Mouse (Mus musculus) cerebral cortex, adult 2 months (tissue): ENCODE data around the gene Lmbrd2.

ENCODE experiments used
- WGBS: fragments of 180-500 bp; shearing (Covaris S2); methylation state at CpG from one replicate; pipeline ENCODE4 v1.1.7; 2018; 5-methylcytosine and 5-hydroxymethylcytosine counted together

Gene Lmbrd2

GRCm38 (mm10) chr15:9140252-9140680 is at the start of gene Lmbrd2:
Gene Lmbrd2 (plus strand): TSS chr15:9140550.
- WGBS = under 1% methylated on average over 34 of the region's 34 CpGs

DNA sequence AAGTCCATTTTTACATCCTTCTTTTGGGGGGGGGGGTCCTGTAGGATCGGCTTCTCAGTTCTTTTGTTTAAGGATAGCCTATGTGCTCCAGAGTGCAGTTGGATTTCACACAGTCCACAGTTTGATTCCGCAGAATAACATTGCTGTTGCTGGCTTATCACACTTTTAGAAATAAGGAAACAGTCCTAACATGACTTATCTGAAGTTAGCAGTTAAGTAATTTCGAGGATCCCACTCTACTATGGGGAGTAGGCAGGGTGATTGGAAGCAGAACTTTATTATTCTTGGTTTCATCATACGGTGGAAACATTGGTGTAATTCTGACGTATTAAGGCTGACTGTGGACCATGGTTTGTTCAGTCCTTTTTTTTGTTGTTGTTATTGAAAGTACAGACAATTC is 49.7 kb upstream of the Lmbrd2 start:
- 91% methylated on average over 5 of the region's 5 CpGs for WGBS

DNA sequence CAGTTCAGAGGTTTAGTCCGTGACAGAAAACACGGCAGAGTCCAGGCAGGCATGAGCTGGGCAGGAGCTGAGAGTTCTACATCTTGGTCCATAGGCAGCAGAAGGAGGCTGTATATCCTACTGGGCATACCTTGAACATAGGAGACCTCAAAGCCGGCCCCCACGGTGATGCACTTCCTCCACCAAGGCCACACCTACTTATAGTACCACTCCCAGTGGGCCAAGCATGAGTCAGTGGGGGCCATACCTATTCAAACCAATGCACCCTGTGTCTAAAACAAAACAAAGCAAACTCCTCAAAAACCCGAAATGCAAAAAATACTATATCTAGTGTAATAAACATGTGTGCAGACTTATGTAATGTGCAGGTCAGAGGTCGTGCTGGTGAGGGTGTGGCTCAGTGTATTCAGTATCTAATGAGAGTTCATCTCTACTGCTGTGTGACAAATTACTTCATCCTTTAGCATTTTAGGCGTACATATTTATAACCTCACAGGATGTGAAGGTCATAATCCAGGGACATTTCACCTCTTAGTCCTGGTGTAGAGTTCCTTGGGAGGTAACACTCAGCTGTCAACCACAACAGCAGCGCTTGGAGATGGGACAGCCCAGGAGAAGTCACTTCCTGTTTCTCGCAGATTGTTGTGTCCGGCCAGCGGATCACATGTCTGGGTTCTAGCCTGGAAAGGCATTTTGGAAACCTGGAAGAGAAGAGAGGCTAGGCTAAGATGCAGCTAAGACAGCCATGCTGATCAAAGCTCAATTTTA is 46.6 kb upstream of the Lmbrd2 start:
- 74% methylated on average over 11 of the region's 11 CpGs for WGBS

- WGBS = 20% methylated on average over 13 of the region's 13 CpGs
Measured at GRCm38 (mm10) chr15:9094366-9094750, 46.0 kb upstream of the Lmbrd2 start.

- WGBS = 97% methylated on average over 4 of the region's 4 CpGs
Measured at GRCm38 (mm10) chr15:9096865-9097264, 43.5 kb upstream of the Lmbrd2 start.

GRCm38 (mm10) chr15:9100446-9101077 is 39.8 kb upstream of the Lmbrd2 start:
- WGBS = 61% methylated on average over 10 of the region's 10 CpGs

GRCm38 (mm10) chr15:9106303-9107074 is 33.9 kb upstream of the Lmbrd2 start:
- 71% methylated on average over 13 of the region's 13 CpGs for WGBS

- 59% methylated on average over 6 of the region's 6 CpGs for WGBS
Measured at GRCm38 (mm10) chr15:9110526-9111347, 29.6 kb upstream of the Lmbrd2 start.

- whole genome bisulfite sequencing = 81% methylated on average over 3 of the region's 3 CpGs
Measured at GRCm38 (mm10) chr15:9111648-9112047, 28.7 kb upstream of the Lmbrd2 start.

DNA sequence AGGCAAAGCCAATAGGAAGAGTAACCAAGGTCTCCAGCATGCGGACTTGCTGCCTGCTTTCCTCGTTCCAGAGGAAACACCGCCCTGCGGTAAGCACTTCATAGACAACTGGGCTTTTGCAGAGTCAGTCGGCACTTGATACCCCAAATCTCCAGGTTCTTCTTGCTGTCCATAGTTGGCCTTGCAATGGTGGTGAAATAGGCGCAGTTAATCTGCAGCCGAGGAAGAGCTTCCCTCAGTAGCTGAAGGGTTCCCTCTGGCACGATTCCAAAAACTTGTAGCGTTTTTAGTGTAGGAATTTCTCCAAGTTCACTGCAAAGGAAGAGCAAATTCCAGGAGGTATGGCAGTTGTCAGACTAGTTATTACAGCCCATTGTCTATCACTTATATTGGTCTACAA is 26.8 kb upstream of the Lmbrd2 start:
- WGBS = 68% methylated on average over 9 of the region's 9 CpGs

DNA sequence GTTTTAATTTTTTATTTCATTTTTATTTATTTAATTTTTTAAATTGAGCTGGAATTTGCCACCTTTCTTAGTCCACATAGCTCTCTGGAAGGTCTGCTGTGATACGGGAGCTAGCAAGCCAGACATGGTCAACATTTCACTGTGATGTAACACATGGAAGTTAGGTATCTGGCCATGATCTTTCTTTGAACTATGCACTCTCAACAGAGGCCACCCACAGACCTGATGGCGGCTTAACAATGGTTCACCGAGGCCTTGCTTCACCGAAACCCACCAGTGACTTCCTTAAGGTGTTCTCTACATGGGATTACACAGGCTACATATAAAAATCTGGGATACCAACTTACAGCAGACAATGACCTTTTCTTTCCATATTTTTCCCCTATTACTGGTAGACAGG is 26.2 kb upstream of the Lmbrd2 start:
- WGBS = 86% methylated on average over 4 of the region's 4 CpGs

- WGBS = 78% methylated on average over 5 of the region's 5 CpGs
Measured at GRCm38 (mm10) chr15:9114599-9114998, 25.8 kb upstream of the Lmbrd2 start.

- 95% methylated on average over 4 of the region's 4 CpGs for WGBS
Measured at GRCm38 (mm10) chr15:9118852-9119251, 21.5 kb upstream of the Lmbrd2 start.

DNA sequence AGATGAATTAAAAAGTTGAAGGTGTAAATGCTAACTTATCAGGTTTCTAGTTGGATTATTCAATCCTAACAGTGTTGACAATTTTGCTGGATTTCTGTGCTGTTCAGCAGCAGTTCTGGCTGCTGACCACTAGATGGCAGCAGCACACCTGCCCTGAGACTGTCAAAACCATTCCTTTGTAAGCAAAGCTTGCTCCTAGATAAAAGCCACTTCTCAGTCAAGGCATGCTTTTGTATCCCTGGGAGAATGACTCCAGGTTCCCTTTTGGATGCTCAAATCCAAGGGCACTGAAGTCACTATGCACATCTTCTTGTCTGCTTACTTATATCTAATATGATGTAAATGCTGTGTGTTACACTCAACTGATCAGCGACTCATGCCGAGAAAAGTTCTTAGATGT is 20.3 kb upstream of the Lmbrd2 start:
- WGBS = 93% methylated on average over 2 of the region's 2 CpGs

- WGBS = 85% methylated on average over 4 of the region's 4 CpGs
Measured at GRCm38 (mm10) chr15:9122989-9123388, 17.4 kb upstream of the Lmbrd2 start.

DNA sequence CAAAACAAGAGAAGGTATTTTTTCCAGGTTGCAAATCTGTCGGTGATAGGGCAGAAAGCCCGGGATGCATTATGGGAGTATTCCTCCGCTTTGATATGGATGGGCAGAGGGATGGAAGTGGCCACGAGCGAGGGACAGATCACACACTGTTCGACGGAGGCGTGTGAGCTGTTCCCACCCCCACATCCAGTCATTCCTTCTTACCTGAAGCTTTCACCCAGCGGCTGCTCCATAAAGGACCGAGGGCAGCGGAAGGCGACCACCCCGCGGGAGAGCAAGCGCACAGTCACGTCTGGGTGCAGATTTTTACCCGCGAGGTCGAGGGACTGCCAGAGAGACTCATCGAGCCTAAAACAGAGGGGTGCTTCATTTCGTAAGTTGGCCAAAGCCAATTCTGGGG is 15.5 kb upstream of the Lmbrd2 start:
- WGBS = 95% methylated on average over 21 of the region's 21 CpGs

DNA sequence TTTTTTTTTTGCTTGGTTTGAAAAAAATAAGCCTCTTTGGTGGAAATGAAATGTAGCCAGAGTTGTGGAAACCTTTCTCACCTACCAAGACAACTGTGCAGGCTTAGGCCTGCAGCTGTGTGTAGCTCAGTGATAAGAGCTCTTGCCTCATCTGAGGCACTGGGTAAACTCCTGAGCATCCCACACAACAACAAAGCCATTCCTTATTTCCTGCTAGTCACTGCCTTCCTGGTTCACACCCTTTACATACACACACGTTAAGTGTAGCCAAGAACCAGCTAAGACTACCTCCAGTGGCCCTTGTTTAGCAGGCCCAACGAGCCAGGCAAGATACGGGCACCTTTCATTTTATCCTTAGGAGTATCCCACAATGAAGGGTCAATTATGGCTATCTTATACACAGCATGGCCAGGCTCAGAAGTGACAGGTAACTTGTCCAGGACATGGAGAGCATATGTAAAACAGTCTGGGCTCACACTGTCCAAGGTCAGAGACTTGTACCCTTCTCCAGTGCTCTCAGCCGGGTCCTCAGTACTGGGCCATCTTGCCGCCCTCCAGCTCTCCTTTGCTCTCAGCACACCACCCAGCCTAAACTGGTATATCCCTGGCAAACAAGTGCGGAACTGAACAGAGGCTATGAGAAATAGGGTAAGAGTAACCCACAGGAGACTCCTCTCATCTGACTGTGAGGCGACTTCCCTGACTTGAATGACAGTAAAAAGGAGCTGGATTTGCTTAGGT is 13.1 kb upstream of the Lmbrd2 start:
- 93% methylated on average over 7 of the region's 7 CpGs for WGBS

DNA sequence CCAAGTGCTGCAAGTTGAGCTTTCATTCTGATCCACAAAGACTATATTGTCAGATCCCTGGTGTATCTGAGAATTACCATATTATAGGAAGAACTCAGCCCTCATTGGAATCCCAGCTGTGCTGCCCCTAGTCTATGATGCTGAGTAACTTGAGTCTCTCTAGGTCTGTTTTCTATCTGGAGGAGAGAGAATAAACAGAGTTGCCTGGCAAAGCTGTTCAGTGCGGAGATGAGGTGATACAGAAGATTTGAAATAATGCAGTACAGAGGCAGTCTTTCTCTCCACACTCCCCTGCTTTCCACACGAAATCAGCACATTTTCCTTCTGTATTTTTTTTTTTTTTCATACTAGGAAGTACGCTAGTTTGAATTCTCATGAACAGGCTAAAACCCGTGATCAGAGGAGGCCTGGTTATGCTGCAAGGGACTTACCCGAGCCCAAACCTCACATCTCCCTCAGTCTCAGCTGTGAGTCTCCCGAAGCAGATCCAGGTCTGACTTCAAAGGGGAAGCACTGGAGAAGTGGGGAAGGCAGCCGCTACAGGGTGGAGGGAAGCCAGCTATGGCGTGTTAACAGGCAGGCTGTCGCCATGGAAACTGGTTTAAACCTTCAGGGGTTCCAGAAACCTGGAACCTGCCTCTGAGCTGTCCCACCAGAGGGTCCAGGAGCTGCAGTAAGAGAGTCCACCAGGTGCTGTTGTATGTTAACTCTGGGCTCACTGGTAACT is 9.4 kb upstream of the Lmbrd2 start:
- WGBS = 51% methylated on average over 9 of the region's 9 CpGs

GRCm38 (mm10) chr15:9131499-9131888 is 8.9 kb upstream of the Lmbrd2 start:
- 74% methylated on average over 4 of the region's 4 CpGs for WGBS

DNA sequence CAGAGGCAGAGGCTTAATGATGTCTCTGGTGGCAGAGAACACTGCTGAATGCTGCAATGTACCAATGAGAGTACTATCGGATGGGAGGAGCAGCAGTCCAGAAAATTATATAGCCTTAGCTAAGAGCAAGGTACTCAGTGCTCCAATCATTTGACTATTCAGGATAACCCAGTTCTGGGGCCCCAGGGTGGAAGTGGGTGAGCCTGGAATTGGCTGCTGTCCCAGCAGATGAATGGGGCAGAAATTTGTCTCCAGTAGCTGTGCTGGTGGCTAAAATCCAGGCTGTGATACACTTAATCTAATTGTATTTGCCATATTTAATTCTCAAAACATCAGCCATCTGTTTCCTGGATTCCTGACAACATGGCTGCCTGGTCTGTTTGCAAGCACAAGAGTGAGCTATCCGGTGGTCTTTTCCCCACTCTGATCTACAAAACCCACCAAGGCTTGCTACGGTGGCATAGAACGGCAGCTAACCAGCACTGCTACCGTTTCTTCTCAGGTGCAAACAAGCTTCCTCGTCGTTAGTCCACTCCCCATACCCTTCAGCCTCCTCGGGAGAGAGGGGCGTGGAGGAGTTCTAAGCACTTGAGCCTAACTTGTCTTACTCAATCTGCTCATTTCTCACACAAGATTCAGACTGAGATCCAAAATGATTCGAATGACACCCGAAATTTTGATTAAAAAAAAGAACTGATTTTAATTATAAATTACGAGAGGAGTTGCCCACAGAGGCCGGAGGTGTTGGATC is 7.5 kb upstream of the Lmbrd2 start:
- WGBS = 65% methylated on average over 13 of the region's 13 CpGs
